Mouse (Mus musculus) ES-E14 (cell line): ENCODE results near the gene Gm10188. TPM values are rescaled to one million over a fixed set of nuclear protein-coding genes. Genes with fewer than 3 reads are reported as not detected.

Source experiments
- DNase-seq: peaks from one replicate; pipeline ENCODE4 v3.0.0-alpha.2; 2013; ENCODE audit warnings: low read depth, low spot score
- H3K27ac ChIP-seq: 2 replicates; pipeline ENCODE4 v1.5.1; 2012; ENCODE audit warnings: low read depth, mild to moderate bottlenecking, low read length, moderate library complexity, mixed read lengths; ENCODE audit not compliant: poor library complexity, insufficient read depth, severe bottlenecking
- H3K36me3 ChIP-seq: 2 replicates; pipeline ENCODE4 v1.6.1; 2012; ENCODE audit warnings: mild to moderate bottlenecking, low read length, moderate library complexity, mixed read lengths; ENCODE audit not compliant: control insufficient read depth, poor library complexity, insufficient read depth, severe bottlenecking
- H3K4me1 ChIP-seq, 2 experiments: fragments of 150-350 bp in 1 of 2; sonication (generic) in 1 of 2; 2 replicates each; pipeline ENCODE4 v1.6.1; 2012; ENCODE audit warnings: low read length in 2 of 2, mild to moderate bottlenecking in 1 of 2, mixed read lengths in 1 of 2; ENCODE audit not compliant: control insufficient read depth in 2 of 2, insufficient read depth in 2 of 2, poor library complexity in 1 of 2
- H3K4me3 ChIP-seq, 2 experiments: fragments of 150-350 bp in 1 of 2; sonication (generic) in 1 of 2; 2 replicates each; pipeline ENCODE4 v1.5.1; 2012; ENCODE audit warnings: low read length in 2 of 2, low read depth in 1 of 2, mild to moderate bottlenecking in 1 of 2, mixed read lengths in 1 of 2; ENCODE audit not compliant: insufficient read depth in 1 of 2, poor library complexity in 1 of 2, severe bottlenecking in 1 of 2
- H3K9ac ChIP-seq: 2 replicates; pipeline ENCODE4 v1.6.1; 2012; ENCODE audit warnings: low read depth, mild to moderate bottlenecking, low read length, mixed read lengths; ENCODE audit not compliant: poor library complexity, insufficient read depth, severe bottlenecking
- H3K9me3 ChIP-seq: fragments of 150-350 bp; sonication (generic); 2 replicates; pipeline ENCODE4 v1.6.1; 2012; ENCODE audit warnings: low read depth, mild to moderate bottlenecking, low read length; ENCODE audit not compliant: control insufficient read depth, insufficient read depth
- CHD2 ChIP-seq: IDR thresholded peaks from 2 replicates; pipeline ENCODE4 v1.6.1; 2014; ENCODE audit warnings: mild to moderate bottlenecking, low read depth, low read length, inconsistent platforms
- HCFC1 ChIP-seq: IDR thresholded peaks from 2 replicates; pipeline ENCODE4 v1.6.1; 2012; ENCODE audit warnings: low read length, inconsistent platforms, borderline replicate concordance; ENCODE audit not compliant: insufficient read depth
- MAFK ChIP-seq: IDR thresholded peaks from 2 replicates; pipeline ENCODE4 v1.6.1; 2014; ENCODE audit warnings: mild to moderate bottlenecking, low read depth, low read length, inconsistent platforms; ENCODE audit not compliant: insufficient read depth
- ZC3H11A ChIP-seq: IDR thresholded peaks from 2 replicates; pipeline ENCODE4 v1.6.1; 2012; ENCODE audit warnings: low read depth, mild to moderate bottlenecking, inconsistent platforms, low read length, borderline replicate concordance
- ZNF384 ChIP-seq: IDR thresholded peaks from 2 replicates; pipeline ENCODE4 v1.6.1; 2012; ENCODE audit warnings: low read depth, low read length, inconsistent platforms
- in situ Hi-C, 2 experiments: fragments of 600-800 bp; cut with MboI; formaldehyde crosslinking; loops; one replicate each; pipeline ENCODE4 v1.15.1; 2025; ENCODE audit warnings: low sequenced_read_pairs in 2 of 2, inconsistent platforms in 1 of 2; ENCODE audit not compliant: unreplicated experiment in 2 of 2
- total RNA-seq: library from RNA; depleted of rRNA; stranded (reverse); fragments of 300-350 nt; gene quantifications from 2 replicates; pipeline ENCODE4 v1.2.3, GENCODE M21; 2012

Gene Gm10188
- total RNA-seq, 1 experiment = not detected

- in situ Hi-C loops = no loop called here
- H3K4me3 ChIP-seq = peak overlapping the region; percentile 57 to 63
- no peaks in the 10 kb centered on the region for H3K36me3 ChIP-seq
- H3K9me3 ChIP-seq = no peaks in the 10 kb centered on the region
- TF ChIP-seq MAFK = no peak
- TF ChIP-seq HCFC1 = no peak
- TF ChIP-seq ZNF384 = no peak
- no peak for TF ChIP-seq ZC3H11A
- no peak for TF ChIP-seq CHD2
- H3K9ac ChIP-seq = peak overlapping the region; percentile 48; the same call in 1 of the 2 replicates
- no peak overlapping the region for H3K27ac ChIP-seq
- DNase-seq = no peak
- H3K4me1 ChIP-seq = peaks cover 0 to 26% of the 10 kb centered on the region in 2 experiments; a peak in 3 of 4 replicates
These were observed 17.3 kb downstream of the Gm10188 start for GRCm38 (mm10) chr1:132212218-132212617.

GRCm38 (mm10) chr1:132211672-132212071 is 17.9 kb downstream of the Gm10188 start:
- Histone ChIP-seq H3K27ac (no peak overlapping the region), H3K4me3 (no peak overlapping the region; a peak in 1 of 4 replicates), H3K4me1 (peaks cover 0 to 27% of the 10 kb centered on the region in 2 experiments; a peak in 3 of 4 replicates), H3K36me3 (no peaks in the 10 kb centered on the region), H3K9ac (peak overlapping the region; percentile 8; the same call in 1 of the 2 replicates), H3K9me3 (no peaks in the 10 kb centered on the region)
- in situ Hi-C loops = no loop called here
- TF ChIP-seq ZC3H11A = no peak
- no peak for TF ChIP-seq MAFK
- no peak for TF ChIP-seq ZNF384
- TF ChIP-seq HCFC1 = no peak
- no peak for TF ChIP-seq CHD2
- DNase-seq = no peak

GRCm38 (mm10) chr1:132210922-132211321 is 18.6 kb downstream of the Gm10188 start:
- H3K27ac ChIP-seq = no peak overlapping the region
- TF ChIP-seq ZC3H11A = peak; percentile 67; the same call in 1 of the 2 replicates
- TF ChIP-seq MAFK = no peak
- H3K9ac ChIP-seq = no peak overlapping the region
- no peak for DNase-seq
- H3K4me1 ChIP-seq = peaks cover 2 to 33% of the 10 kb centered on the region in 2 experiments; a peak in 3 of 4 replicates
- H3K36me3 ChIP-seq = no peaks in the 10 kb centered on the region
- no peaks in the 10 kb centered on the region for H3K9me3 ChIP-seq
- H3K4me3 ChIP-seq = no peak overlapping the region
- in situ Hi-C loops = no loop called here

GRCm38 (mm10) chr1:132209400-132209799 is 20.2 kb downstream of the Gm10188 start:
- H3K4me3 ChIP-seq = no peak overlapping the region
- H3K9ac ChIP-seq = no peak overlapping the region
- peaks cover 2 to 41% of the 10 kb centered on the region in 2 experiments; a peak in 3 of 4 replicates for H3K4me1 ChIP-seq
- DNase-seq = no peak
- TF ChIP-seq ZNF384 (no peak), HCFC1 (no peak), CHD2 (no peak), ZC3H11A (no peak), MAFK (no peak)
- no peak overlapping the region for H3K27ac ChIP-seq
- in situ Hi-C loops = no loop called here
- no peaks in the 10 kb centered on the region for H3K36me3 ChIP-seq
- no peaks in the 10 kb centered on the region for H3K9me3 ChIP-seq

GRCm38 (mm10) chr1:132208154-132208553 is 21.4 kb downstream of the Gm10188 start:
- Histone ChIP-seq H3K27ac (no peak overlapping the region), H3K9ac (no peak overlapping the region), H3K4me1 (peaks cover 2 to 46% of the 10 kb centered on the region in 2 experiments; a peak in 3 of 4 replicates), H3K36me3 (no peaks in the 10 kb centered on the region), H3K9me3 (no peaks in the 10 kb centered on the region), H3K4me3 (no peak overlapping the region)
- no peak for TF ChIP-seq ZC3H11A
- no peak for DNase-seq
- in situ Hi-C loops = no loop called here
